Mouse (Mus musculus) A20 (cell line): Measurements from ENCODE around the gene Usp39.
A peak's percentile ranks its signal among the peaks of the same experiment; 100 is the strongest.

Experiments
- DNase-seq: peaks from one replicate; pipeline ENCODE4 v3.0.0-alpha.2; 2011; ENCODE audit warnings: low read depth, low spot score

Gene Usp39

GRCm38 (mm10) chr6:72302349-72302925 lies 42.5 kb downstream of the Usp39 start:
- DNase-seq = no peak

GRCm38 (mm10) chr6:72297825-72298224 lies 47.2 kb downstream of the Usp39 start:
- no peak for DNase-seq

DNA sequence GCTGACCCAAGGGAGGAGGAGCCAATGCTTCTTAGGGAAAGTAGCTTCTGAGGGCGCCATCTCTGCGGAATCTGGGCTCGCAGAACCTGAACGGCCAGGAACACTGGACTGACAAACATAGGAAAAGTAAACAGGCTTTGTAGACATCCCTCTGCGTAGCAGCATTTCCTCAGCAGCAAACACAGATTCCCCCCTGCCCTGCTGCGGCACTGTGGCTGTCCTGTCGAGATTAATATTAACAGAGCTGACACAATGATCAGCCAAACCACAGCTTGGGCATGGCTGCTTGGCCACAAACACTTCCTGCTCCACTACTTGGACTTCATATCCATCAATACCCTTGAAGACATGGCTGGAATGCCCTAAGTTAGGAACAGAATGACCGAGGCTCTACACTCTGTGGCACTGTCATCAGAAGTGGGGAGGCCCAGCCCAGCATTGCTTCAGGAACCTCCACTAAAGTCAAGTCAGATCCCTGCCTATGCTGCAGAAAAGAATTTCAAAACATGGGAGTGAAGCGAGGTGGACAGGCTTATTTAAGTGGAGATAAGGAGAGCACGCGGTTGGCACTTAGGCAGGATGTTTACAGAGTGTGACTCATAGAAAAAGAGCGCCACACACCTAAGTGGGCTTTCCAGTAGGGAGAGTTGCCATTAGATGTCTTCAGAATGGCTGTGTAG lies 51.9 kb downstream of the Usp39 start:
- no peak for DNase-seq

- DNase-seq = no peak
Observed at GRCm38 (mm10) chr6:72289484-72289883, 55.5 kb downstream of the Usp39 start.

GRCm38 (mm10) chr6:72283914-72284313 lies 61.1 kb downstream of the Usp39 start:
- DNase-seq = peak; percentile 31

DNA sequence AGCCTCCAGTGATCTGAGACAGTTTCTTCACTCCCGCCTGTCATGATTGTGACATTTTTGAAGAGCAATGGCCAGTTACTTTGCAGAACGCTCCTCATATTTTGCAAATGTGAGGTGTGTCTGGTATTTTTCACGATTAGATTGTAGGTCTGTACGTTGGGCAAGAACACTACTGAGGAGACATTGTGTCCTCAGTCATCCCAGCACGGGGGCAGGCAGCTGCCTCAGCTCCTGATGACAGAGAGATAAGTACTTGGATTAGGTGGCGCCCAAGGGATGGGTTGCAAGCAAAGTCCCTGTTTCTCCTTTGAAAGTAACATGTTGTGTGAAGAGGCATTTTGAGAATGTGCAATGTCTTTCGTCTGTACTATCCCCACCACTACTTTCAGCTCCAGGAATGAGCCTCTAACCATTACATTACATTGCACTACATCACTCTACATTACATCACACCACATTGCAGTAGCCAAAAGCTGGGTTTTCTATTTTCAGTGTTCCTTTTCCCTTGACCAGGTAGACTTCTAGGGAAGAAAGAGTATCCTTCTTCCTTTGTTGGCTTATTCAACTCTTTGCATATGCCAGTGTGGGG lies 64.5 kb downstream of the Usp39 start:
- no peak for DNase-seq

GRCm38 (mm10) chr6:72279505-72279904 lies 65.5 kb downstream of the Usp39 start:
- no peak for DNase-seq

- no peak for DNase-seq
Observed at GRCm38 (mm10) chr6:72278835-72279234, 66.1 kb downstream of the Usp39 start.

- peak; percentile 7 for DNase-seq
Observed at GRCm38 (mm10) chr6:72277508-72278166, 67.3 kb downstream of the Usp39 start.

GRCm38 (mm10) chr6:72276972-72277441 lies 68.0 kb downstream of the Usp39 start:
- no peak for DNase-seq

- DNase-seq = no peak
Observed at GRCm38 (mm10) chr6:72276141-72276540, 68.8 kb downstream of the Usp39 start.

DNA sequence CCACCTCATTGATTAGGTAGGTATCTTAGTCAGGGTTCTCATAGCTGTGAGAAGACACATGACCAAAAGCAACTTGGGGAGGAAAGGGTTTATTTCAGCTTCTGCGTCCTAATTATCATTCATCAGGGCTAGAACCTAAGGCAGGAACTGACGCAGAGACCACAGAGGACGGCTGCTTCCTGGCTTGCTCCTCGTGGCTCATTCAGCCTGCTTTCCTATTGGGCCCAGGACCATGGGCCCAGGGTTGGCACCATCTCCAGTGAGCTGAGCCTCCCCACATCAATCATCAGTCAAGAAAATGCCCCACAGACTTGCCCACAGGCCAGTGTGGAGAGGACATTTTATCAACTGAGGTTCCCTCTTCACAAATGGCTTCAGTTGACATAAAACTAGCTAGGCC lies 69.5 kb downstream of the Usp39 start:
- no peak for DNase-seq

DNA sequence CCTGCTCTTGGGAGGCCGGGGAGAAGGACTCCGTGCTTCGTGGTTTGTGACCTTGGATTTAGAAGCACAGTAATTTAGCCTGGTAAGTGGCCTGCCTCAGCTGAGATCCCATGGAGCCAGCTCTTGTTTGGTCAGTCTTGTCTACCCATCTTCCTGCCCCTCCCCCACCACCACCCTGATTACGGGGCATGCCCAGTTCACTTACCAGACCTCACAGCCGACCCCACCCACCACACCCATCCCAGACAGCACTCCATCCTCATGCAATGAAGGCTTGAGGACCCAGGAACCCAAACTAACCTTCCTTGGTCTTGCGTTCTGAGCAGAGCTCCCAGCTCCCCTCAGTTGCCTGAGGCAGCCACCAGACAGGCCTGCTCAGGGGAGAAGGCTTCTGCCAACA lies 71.8 kb downstream of the Usp39 start:
- no peak for DNase-seq

DNA sequence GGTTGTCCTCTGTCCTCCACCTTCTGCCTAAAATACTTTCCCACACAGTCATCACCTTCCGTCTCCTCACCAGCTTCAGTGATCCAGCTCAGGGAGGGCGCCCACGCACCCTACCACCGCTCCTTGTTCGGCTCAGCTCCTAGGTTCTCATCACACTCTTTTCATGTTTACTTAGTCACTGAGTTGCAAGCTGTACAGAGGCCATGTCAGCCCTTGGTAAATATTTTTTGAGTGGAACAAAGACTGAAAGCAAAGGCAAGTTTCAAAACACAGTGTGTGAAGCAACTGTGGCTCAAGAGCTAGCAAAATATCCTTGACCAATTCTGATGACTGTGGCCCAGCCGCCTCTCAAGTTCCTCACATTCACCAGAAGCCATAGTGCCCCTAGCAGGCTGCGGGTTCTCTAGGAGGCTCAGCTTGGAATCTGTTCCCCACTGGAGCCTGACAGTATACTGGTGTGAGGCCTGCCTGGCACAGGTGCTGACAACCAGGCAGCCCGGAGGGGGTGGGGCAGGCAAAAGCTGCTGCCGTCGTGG lies 72.8 kb downstream of the Usp39 start:
- DNase-seq = no peak

- DNase-seq = no peak
Observed at GRCm38 (mm10) chr6:72270952-72271519, 73.9 kb downstream of the Usp39 start.

DNA sequence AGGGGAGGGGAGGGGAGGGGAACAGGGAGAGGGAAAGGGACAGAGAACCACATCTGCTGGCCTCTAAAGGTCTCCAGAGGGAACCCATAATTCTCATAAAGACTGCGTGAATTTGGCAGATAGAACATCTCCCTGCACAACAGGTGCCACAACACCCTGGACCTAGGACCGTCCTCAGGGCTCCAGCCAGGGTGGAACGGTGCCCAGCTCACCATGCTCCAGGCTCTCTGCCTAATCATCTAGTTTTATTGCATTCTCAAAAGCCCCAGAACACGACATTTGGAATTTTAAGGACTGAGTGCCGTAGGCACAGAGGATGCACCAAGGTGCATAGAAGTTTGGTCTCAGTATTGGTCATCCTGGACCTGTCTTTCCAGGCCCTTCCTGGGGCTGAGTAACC lies 74.7 kb downstream of the Usp39 start:
- no peak for DNase-seq
